Comparison of ENCODE assay signal across 10 mouse cellular contexts in genomic region chr17:48300199-48300598, GRCm38 (mm10). TPM values are rescaled to one million over a fixed set of nuclear protein-coding genes. Genes with fewer than 3 reads are reported as not detected.
DNase-seq lines count a peak whose midpoint lies in the region; ATAC-seq and TF ChIP-seq lines count a peak whose summit lies in the region.
"Had no signal": no experiment of that assay in that cellular context is flagged by ENCODE, and none has a peak within 500 bp of the region (broad histone marks: within the 10 kb centered on the region; RNA-seq: fewer than 3 reads in every experiment).

No protein-coding gene starts in this region.

- peak in 1 of 3 experiments; percentile 3; a peak in 1 of 6 replicates for TF ChIP-seq CTCF in MEL (IDR thresholded peaks at IDR 0.05 in 2 of 3, conservative IDR thresholded peaks at IDR 0.05 in 1 of 3; ENCODE audit: control insufficient read depth in 1 of 3, insufficient read depth in 1 of 3, low read depth in 2 of 3, low read length in 3 of 3, poor library complexity in 1 of 3, severe bottlenecking in 1 of 3)

- H3K27ac ChIP-seq in MEL (ENCODE audit: control insufficient read depth, low read depth, low read length), result peak overlapping the region; percentile 96
- no peak overlapping the region for H3K27ac ChIP-seq in intestine, embryonic 16.5 days (ENCODE audit: low read length)

- peak overlapping the region; percentile 56 to 80 for H3K4me3 ChIP-seq in MEL (ENCODE audit: control insufficient read depth in 1 of 2, insufficient read depth in 1 of 2, low read depth in 2 of 2, low read length in 2 of 2)
- H3K4me3 ChIP-seq in intestine, embryonic 16.5 days (ENCODE audit: low read length), result no peak overlapping the region

- H3K9ac ChIP-seq in MEL (ENCODE audit: control insufficient read depth, low read depth, low read length, poor library complexity, severe bottlenecking), result peak overlapping the region; percentile 62
- H3K9ac ChIP-seq in intestine, embryonic 16.5 days (ENCODE audit: low read depth, low read length), result no peak overlapping the region

- no peaks in the 10 kb centered on the region for H3K9me3 ChIP-seq in MEL (replicated peaks; ENCODE audit: insufficient read depth, low read length)
- no peaks in the 10 kb centered on the region for H3K9me3 ChIP-seq in intestine, embryonic 16.5 days (ENCODE audit: control insufficient read depth, low read length)

- peaks cover 0 to 13% of the 10 kb centered on the region in 2 experiments; a peak in 3 of 4 replicates for H3K36me3 ChIP-seq in MEL (ENCODE audit: control insufficient read depth in 1 of 2, insufficient read depth in 2 of 2, low read length in 2 of 2)
- H3K36me3 ChIP-seq in intestine, embryonic 16.5 days (ENCODE audit: control insufficient read depth, insufficient read depth, low read length), result no peaks in the 10 kb centered on the region

- peak; percentile 90 for DNase-seq in 416B (ENCODE audit: low read depth)
- DNase-seq in MEL (ENCODE audit: low read depth, low spot score), result peak; percentile 80
- DNase-seq in monocyte, adult 2 months (ENCODE audit: low read depth in 1 of 2, low spot score in 2 of 2), result peak; percentile 57 to 71
- no peak for DNase-seq in cerebellum, adult 18-20 months
- DNase-seq in embryo, embryonic 9.5 days (ENCODE audit: extremely low spot score), result no peak
- DNase-seq in embryo, embryonic 10 days (ENCODE audit: low spot score), result no peak
- no peak for DNase-seq in cerebellum, postnatal 36 days
- DNase-seq: kidney, postnatal 14 days had no signal

- peak; percentile 40 to 54 for TF ChIP-seq EP300 in MEL (IDR thresholded peaks at IDR 0.05; ENCODE audit: low read depth in 1 of 2, low read length in 2 of 2)

- H3K27me3 ChIP-seq in MEL (ENCODE audit: control insufficient read depth in 1 of 2, insufficient read depth in 2 of 2, low read length in 2 of 2), result no peaks in the 10 kb centered on the region
- no peaks in the 10 kb centered on the region for H3K27me3 ChIP-seq in intestine, embryonic 16.5 days (replicated peaks; ENCODE audit: control insufficient read depth, insufficient read depth, low read length)

- H3K79me2 ChIP-seq in MEL (ENCODE audit: control insufficient read depth, insufficient read depth, low read length, poor library complexity), result peaks cover 8% of the 10 kb centered on the region

- peak in 1 of 2 experiments; percentile 51; a peak in 1 of 4 replicates for TF ChIP-seq POLR2A in MEL (IDR thresholded peaks at IDR 0.05; ENCODE audit: control insufficient read depth in 1 of 2, insufficient read depth in 1 of 2, low read depth in 1 of 2, low read length in 2 of 2, poor library complexity in 1 of 2)

- H3K4me1 ChIP-seq in MEL (ENCODE audit: control insufficient read depth in 1 of 2, insufficient read depth in 2 of 2, low read length in 2 of 2), result peaks cover 7 to 17% of the 10 kb centered on the region in 2 experiments
- peaks cover 7% of the 10 kb centered on the region for H3K4me1 ChIP-seq in intestine, embryonic 16.5 days (ENCODE audit: control insufficient read depth, insufficient read depth, low read length)

- no peak for TF ChIP-seq RAD21 in MEL (IDR thresholded peaks at IDR 0.05; ENCODE audit: low read depth, low read length)

- peak overlapping the region; percentile 16; the same call in 1 of the 2 replicates for H3K4me2 ChIP-seq in intestine, embryonic 16.5 days (ENCODE audit: low read depth, low read length)

- peak; percentile 74 for ATAC-seq in intestine, embryonic 16.5 days
- ATAC-seq: forebrain, embryonic 14.5 days had no signal

- 59% methylated on average over 7 of the region's 7 CpGs for WGBS in intestine, embryonic 16.5 days

TF ChIP-seq in MEL, 35 proteins besides CTCF, POLR2A, EP300 and RAD21 (continues in another document):
- no peak for TF ChIP-seq NRF1 (IDR thresholded peaks at IDR 0.05; ENCODE audit: insufficient read depth, low read depth, low read length, poor library complexity, severe bottlenecking)
- no peak for TF ChIP-seq SMC3 (IDR thresholded peaks at IDR 0.05; ENCODE audit: low read depth, low read length)
- peak; percentile 2; the same call in 1 of the 2 replicates for TF ChIP-seq GATA1 (IDR thresholded peaks at IDR 0.05; ENCODE audit: low read depth, low read length)
- peak; percentile 59 for TF ChIP-seq TCF12 (IDR thresholded peaks at IDR 0.05; ENCODE audit: low read depth, low read length)
- TF ChIP-seq GABPA (IDR thresholded peaks at IDR 0.05; ENCODE audit: low read depth, low read length), result no peak
- TF ChIP-seq KAT2A (conservative IDR thresholded peaks at IDR 0.05; ENCODE audit: low read depth, low read length), result no peak
- no peak for TF ChIP-seq ZC3H11A (IDR thresholded peaks at IDR 0.05; ENCODE audit: low read depth, low read length)
- TF ChIP-seq CHD2 (IDR thresholded peaks at IDR 0.05; ENCODE audit: low read length), result no peak
- no peak for TF ChIP-seq UBTF (IDR thresholded peaks at IDR 0.05; ENCODE audit: borderline replicate concordance, insufficient read depth, low read depth, low read length)
- 0 out of 2 replicates have a peak, but pooled peaks have one; percentile 32 for TF ChIP-seq BHLHE40 (IDR thresholded peaks at IDR 0.05; ENCODE audit: borderline replicate concordance, low read depth, low read length)
- TF ChIP-seq SIN3A (IDR thresholded peaks at IDR 0.05; ENCODE audit: low read length), result peak; percentile 76
- peak; percentile 49 for TF ChIP-seq NELFE (IDR thresholded peaks at IDR 0.05; ENCODE audit: low read depth, low read length)
- TF ChIP-seq TAL1 (IDR thresholded peaks at IDR 0.05; ENCODE audit: low read length), result no peak
- TF ChIP-seq MAFK (IDR thresholded peaks at IDR 0.05; ENCODE audit: borderline replicate concordance, low read depth, low read length), result 0 out of 2 replicates have a peak, but pooled peaks have one; percentile 11
- peak; percentile 26; the same call in 1 of the 2 replicates for TF ChIP-seq HCFC1 (IDR thresholded peaks at IDR 0.05; ENCODE audit: low read depth, low read length)
- no peak for TF ChIP-seq MEF2A (IDR thresholded peaks at IDR 0.05; ENCODE audit: extremely low read depth, insufficient replicate concordance, low read depth, low read length, poor library complexity, severe bottlenecking)
- 0 out of 2 replicates have a peak, but pooled peaks have one; percentile 9 for TF ChIP-seq MAX (IDR thresholded peaks at IDR 0.05; ENCODE audit: low read length)
- TF ChIP-seq ZNF384 (IDR thresholded peaks at IDR 0.05; ENCODE audit: low read depth, low read length), result no peak
- TF ChIP-seq MXI1 (IDR thresholded peaks at IDR 0.05; ENCODE audit: low read depth, low read length), result no peak; the same call in none of the 2 replicates
- no peak for TF ChIP-seq CHD1 (IDR thresholded peaks at IDR 0.05; ENCODE audit: low read depth, low read length)
- no peak for TF ChIP-seq MYC (IDR thresholded peaks at IDR 0.05; ENCODE audit: low read depth, low read length)
- no peak for TF ChIP-seq POLR2AphosphoS5 (IDR thresholded peaks at IDR 0.05; ENCODE audit: borderline replicate concordance, low read depth, low read length)
- no peak; the same call in 1 of the 2 replicates for TF ChIP-seq ZMIZ1 (IDR thresholded peaks at IDR 0.05; ENCODE audit: low read depth, low read length)
- peak; percentile 57 for TF ChIP-seq USF1 (IDR thresholded peaks at IDR 0.05; ENCODE audit: low read depth, low read length)
- no peak for TF ChIP-seq JUND (IDR thresholded peaks at IDR 0.05; ENCODE audit: low read depth, low read length)
- no peak for TF ChIP-seq E2F4 (IDR thresholded peaks at IDR 0.05; ENCODE audit: borderline replicate concordance, low read depth, low read length)
- TF ChIP-seq TBP (IDR thresholded peaks at IDR 0.05; ENCODE audit: low read depth, low read length), result no peak
- TF ChIP-seq RCOR1 (IDR thresholded peaks at IDR 0.05; ENCODE audit: low read depth, low read length), result peak; percentile 47; the same call in 1 of the 2 replicates
- peak; percentile 59 for TF ChIP-seq ETS1 (IDR thresholded peaks at IDR 0.05; ENCODE audit: low read depth, low read length)
- no peak for TF ChIP-seq POLR2AphosphoS2 (IDR thresholded peaks at IDR 0.05; ENCODE audit: low read length)
- TF ChIP-seq ELF1 (IDR thresholded peaks at IDR 0.05; ENCODE audit: low read depth, low read length), result peak; percentile 66
- TF ChIP-seq MAZ (IDR thresholded peaks at IDR 0.05; ENCODE audit: low read depth, low read length), result no peak
- 0 out of 2 replicates have a peak, but pooled peaks have one; percentile 4 for TF ChIP-seq ZKSCAN1 (IDR thresholded peaks at IDR 0.05; ENCODE audit: low read depth, low read length)

RNA-seq across cellular contexts. Expression of gene Treml2, which starts 0.9 kb away (rescaled TPM):
- 21.5 and 27.7 TPM in 2 replicates for total RNA-seq in MEL (2012; rRNA removed)
- 10 to 100 TPM in 1 of 2 experiments, not detected in 1; 52.7 TPM for polyA plus RNA-seq in MEL (2012; ENCODE audit: insufficient read depth in 1 of 2, insufficient read length in 2 of 2, low read depth in 1 of 2, low replicate concordance in 2 of 2, missing spikeins in 1 of 2)
- polyA plus RNA-seq in intestine, embryonic 16.5 days (2015; fragmentation: Nextera tagmentation; extraction: Ambion mirVana), result 0.27 and 0.37 TPM in 2 replicates
- polyA plus RNA-seq: forebrain, embryonic 14.5 days had no signal

RNA-seq across cellular contexts. Expression of gene B430306N03Rik, which starts 15.7 kb away (rescaled TPM):
- 0.13 and 0.19 TPM in 2 replicates for total RNA-seq in MEL (2012; rRNA removed)
- polyA plus RNA-seq in MEL (2012; ENCODE audit: insufficient read depth in 1 of 2, insufficient read length in 2 of 2, low read depth in 1 of 2, low replicate concordance in 2 of 2, missing spikeins in 1 of 2), result under 1 TPM in 1 of 2 experiments, not detected in 1; 0.68 TPM
- polyA plus RNA-seq in intestine, embryonic 16.5 days (2015; fragmentation: Nextera tagmentation; extraction: Ambion mirVana), result 0.44 and 0.59 TPM in 2 replicates
- polyA plus RNA-seq: forebrain, embryonic 14.5 days had no signal

RNA-seq across cellular contexts. Expression of gene Treml4, which starts 36.1 kb away (rescaled TPM):
- 0.35 and 0.56 TPM in 2 replicates for total RNA-seq in MEL (2012; rRNA removed)
- polyA plus RNA-seq in MEL (2012; ENCODE audit: insufficient read depth in 1 of 2, insufficient read length in 2 of 2, low read depth in 1 of 2, low replicate concordance in 2 of 2, missing spikeins in 1 of 2), result 1 to 10 TPM in 1 of 2 experiments, not detected in 1; 1.4 TPM
- polyA plus RNA-seq in intestine, embryonic 16.5 days (2015; fragmentation: Nextera tagmentation; extraction: Ambion mirVana), result 4.0 and 5.8 TPM in 2 replicates

RNA-seq across cellular contexts. Expression of gene Trem2, which starts 46.0 kb away (rescaled TPM):
- 0.04 and 0.26 TPM in 2 replicates for total RNA-seq in MEL (2012; rRNA removed)
- under 1 TPM in 1 of 2 experiments, not detected in 1; 0.26 TPM for polyA plus RNA-seq in MEL (2012; ENCODE audit: insufficient read depth in 1 of 2, insufficient read length in 2 of 2, low read depth in 1 of 2, low replicate concordance in 2 of 2, missing spikeins in 1 of 2)
- polyA plus RNA-seq in intestine, embryonic 16.5 days (2015; fragmentation: Nextera tagmentation; extraction: Ambion mirVana), result 4.4 and 5.1 TPM in 2 replicates

RNA-seq across cellular contexts. Expression of gene Trem3, which starts 52.6 kb away (rescaled TPM):
- not detected in 2 replicates for total RNA-seq in MEL (2012; rRNA removed)
- polyA plus RNA-seq in MEL (2012; ENCODE audit: insufficient read depth in 1 of 2, insufficient read length in 2 of 2, low read depth in 1 of 2, low replicate concordance in 2 of 2, missing spikeins in 1 of 2), result not detected
- 0.37 and 0.57 TPM in 2 replicates for polyA plus RNA-seq in intestine, embryonic 16.5 days (2015; fragmentation: Nextera tagmentation; extraction: Ambion mirVana)
- polyA plus RNA-seq: forebrain, embryonic 14.5 days had no signal

Comparison
In these comparisons a context has a peak if more than half of its experiments do, and no peak if none do; other contexts are left out.
1. DNase-seq: peak in 416B (single experiment), MEL (single experiment) and monocyte, adult 2 months (2 of 2); none in cerebellum, adult 18-20 months (0 of 2), embryo, embryonic 9.5 days (single experiment), embryo, embryonic 10 days (single experiment) and cerebellum, postnatal 36 days (0 of 2).